Mouse (Mus musculus) induced T-regulatory cell, adult 2 months (primary cell): Measurements from ENCODE around the gene Gca.
A peak's percentile ranks its signal among the peaks of the same experiment; 100 is the strongest.

Source experiments
- DNase-seq: peaks from one replicate; pipeline ENCODE4 v3.0.0-alpha.2; 2012; ENCODE audit warnings: low read depth

The Gca gene

GRCm38 (mm10) chr2:62664135-62664670, at the start of gene Gca:
TSS of gene Gca (plus strand) at chr2:62664285.
- peak; percentile 88 for DNase-seq

GRCm38 (mm10) chr2:62618934-62619341, 45.1 kb upstream of the Gca start:
- DNase-seq, result no peak

GRCm38 (mm10) chr2:62619679-62620078, 44.4 kb upstream of the Gca start:
- DNase-seq, result no peak

- DNase-seq, result no peak
These were observed 41.1 kb upstream of the Gca start for GRCm38 (mm10) chr2:62623024-62623441.

- peak; percentile 75 for DNase-seq
These were observed 36.4 kb upstream of the Gca start for GRCm38 (mm10) chr2:62627728-62628127.

GRCm38 (mm10) chr2:62628356-62628755, 35.7 kb upstream of the Gca start:
- no peak for DNase-seq

- DNase-seq, result peak; percentile 78
These were observed 33.6 kb upstream of the Gca start for GRCm38 (mm10) chr2:62630446-62630845.

GRCm38 (mm10) chr2:62639869-62640268, 24.2 kb upstream of the Gca start:
- DNase-seq, result no peak

GRCm38 (mm10) chr2:62643405-62644305, 20.4 kb upstream of the Gca start:
- DNase-seq, result peak; percentile 78

GRCm38 (mm10) chr2:62644891-62645290, 19.2 kb upstream of the Gca start:
- DNase-seq, result no peak

GRCm38 (mm10) chr2:62645475-62645874, 18.6 kb upstream of the Gca start:
- DNase-seq, result peak; percentile 62

- DNase-seq, result peak; percentile 91
These were observed 18.0 kb upstream of the Gca start, which contains the start of gene Ifih1 for GRCm38 (mm10) chr2:62646014-62646645. TSS of gene Ifih1 (minus strand) at chr2:62646255.

GRCm38 (mm10) chr2:62646671-62647289, 17.3 kb upstream of the Gca start:
- no peak for DNase-seq

GRCm38 (mm10) chr2:62651890-62652289, 12.2 kb upstream of the Gca start:
- DNase-seq, result no peak

GRCm38 (mm10) chr2:62652466-62652865, 11.6 kb upstream of the Gca start:
- DNase-seq, result no peak

GRCm38 (mm10) chr2:62654519-62655338, 9.4 kb upstream of the Gca start:
- DNase-seq, result peak; percentile 76

GRCm38 (mm10) chr2:62656072-62656471, 8.0 kb upstream of the Gca start:
- no peak for DNase-seq

GRCm38 (mm10) chr2:62660565-62660964, 3.5 kb upstream of the Gca start:
- peak; percentile 30 for DNase-seq

- DNase-seq, result no peak
These were observed 1.5 kb upstream of the Gca start for GRCm38 (mm10) chr2:62662560-62662959.

GRCm38 (mm10) chr2:62664839-62665238, 754 bp downstream of the Gca start:
- no peak for DNase-seq

GRCm38 (mm10) chr2:62665536-62665935, 1.5 kb downstream of the Gca start:
- DNase-seq, result no peak

GRCm38 (mm10) chr2:62669848-62670247, 5.8 kb downstream of the Gca start:
- DNase-seq, result no peak
